Mouse (Mus musculus) ES-Bruce4 (cell line): ENCODE results near the gene Dync1li1. TPM values are rescaled to one million over a fixed set of nuclear protein-coding genes. Genes with fewer than 3 reads are reported as not detected.

Experiments used
- H3K27ac ChIP-seq: 2 replicates; pipeline ENCODE4 v1.5.1; 2012; ENCODE audit warnings: low read length, inconsistent platforms; ENCODE audit not compliant: insufficient read depth
- H3K27me3 ChIP-seq: 2 replicates; pipeline ENCODE4 v1.6.1; 2012; ENCODE audit warnings: mild to moderate bottlenecking, low read length, inconsistent platforms; ENCODE audit not compliant: control insufficient read depth, poor library complexity, insufficient read depth, severe bottlenecking
- H3K36me3 ChIP-seq: 2 replicates; pipeline ENCODE4 v1.6.1; 2012; ENCODE audit warnings: inconsistent platforms, mild to moderate bottlenecking, low read length, moderate library complexity; ENCODE audit not compliant: control insufficient read depth, poor library complexity, insufficient read depth, severe bottlenecking
- H3K4me1 ChIP-seq: one replicate; pipeline ENCODE4 v1.8.1; 2011; ENCODE audit warnings: low read length; ENCODE audit not compliant: control insufficient read depth, insufficient read depth
- H3K4me3 ChIP-seq: 2 replicates; pipeline ENCODE4 v1.5.1; 2011; ENCODE audit warnings: low read depth, mild to moderate bottlenecking, low read length
- H3K9ac ChIP-seq: 2 replicates; pipeline ENCODE4 v1.6.1; 2012; ENCODE audit warnings: low read depth, mild to moderate bottlenecking, inconsistent platforms; ENCODE audit not compliant: poor library complexity, severe bottlenecking
- H3K9me3 ChIP-seq: replicated peaks from 2 replicates; pipeline ENCODE4 v1.6.1; 2012; ENCODE audit warnings: mild to moderate bottlenecking, low read length, inconsistent platforms; ENCODE audit not compliant: control insufficient read depth, poor library complexity, insufficient read depth, severe bottlenecking
- CTCF ChIP-seq: IDR thresholded peaks from one replicate; pipeline ENCODE4 v1.8.1; 2011; ENCODE audit warnings: low read depth, low read length
- EP300 ChIP-seq: IDR thresholded peaks from 2 replicates; pipeline ENCODE4 v1.6.1; 2011; ENCODE audit warnings: low read depth, low read length; ENCODE audit not compliant: insufficient read depth
- POLR2A ChIP-seq: IDR thresholded peaks from one replicate; pipeline ENCODE4 v1.8.1; 2011; ENCODE audit warnings: low read length; ENCODE audit not compliant: insufficient read depth
- polyA plus RNA-seq: library from polyadenylated mRNA; stranded (reverse); fragments of >200 nt; gene quantifications from 2 replicates; pipeline ENCODE4 v1.2.4, GENCODE M21; 2011; ENCODE audit warnings: low read depth; ENCODE audit not compliant: missing spikeins, insufficient read depth, insufficient read length

The Dync1li1 gene
- polyA plus RNA-seq, 1 experiment = 73.8 TPM

DNA sequence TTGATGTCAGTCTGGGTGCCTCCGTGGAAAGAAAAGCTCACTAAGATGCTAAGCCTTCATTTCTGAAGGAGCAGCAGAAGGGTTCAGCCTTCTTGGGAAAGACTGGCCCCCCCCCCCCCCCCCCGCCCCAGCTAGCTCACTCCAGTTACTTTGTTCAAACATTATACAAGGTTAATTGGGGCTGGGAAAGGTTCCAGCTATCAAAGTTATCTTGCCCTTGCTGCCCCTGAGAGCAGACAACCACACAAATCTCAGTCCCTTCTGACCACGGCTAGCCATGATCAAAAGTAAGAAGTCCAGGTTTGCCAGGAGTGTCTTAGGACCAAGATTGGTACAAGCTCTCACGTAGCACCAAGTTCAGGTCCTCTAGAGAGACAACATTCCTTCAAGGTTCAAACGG is 19.6 kb upstream of the Dync1li1 start:
- H3K4me3 ChIP-seq = no peak overlapping the region
- H3K9me3 ChIP-seq = no peaks in the 10 kb centered on the region
- H3K27me3 ChIP-seq = no peaks in the 10 kb centered on the region
- H3K9ac ChIP-seq = no peak overlapping the region
- TF ChIP-seq EP300 (no peak), POLR2A (no peak), CTCF (no peak)
- no peaks in the 10 kb centered on the region for H3K36me3 ChIP-seq
- no peak overlapping the region for H3K27ac ChIP-seq
- H3K4me1 ChIP-seq = peaks cover 2% of the 10 kb centered on the region

- no peaks in the 10 kb centered on the region for H3K36me3 ChIP-seq
- H3K9me3 ChIP-seq = no peaks in the 10 kb centered on the region
- H3K27me3 ChIP-seq = no peaks in the 10 kb centered on the region
- peak overlapping the region; percentile 19; the same call in 1 of the 2 replicates for H3K27ac ChIP-seq
- no peak overlapping the region for H3K9ac ChIP-seq
- peaks cover 2% of the 10 kb centered on the region for H3K4me1 ChIP-seq
- no peak for TF ChIP-seq EP300
- no peak for TF ChIP-seq POLR2A
- no peak for TF ChIP-seq CTCF
- H3K4me3 ChIP-seq = no peak overlapping the region
These were observed 16.6 kb upstream of the Dync1li1 start for GRCm38 (mm10) chr9:114671946-114672345.

DNA sequence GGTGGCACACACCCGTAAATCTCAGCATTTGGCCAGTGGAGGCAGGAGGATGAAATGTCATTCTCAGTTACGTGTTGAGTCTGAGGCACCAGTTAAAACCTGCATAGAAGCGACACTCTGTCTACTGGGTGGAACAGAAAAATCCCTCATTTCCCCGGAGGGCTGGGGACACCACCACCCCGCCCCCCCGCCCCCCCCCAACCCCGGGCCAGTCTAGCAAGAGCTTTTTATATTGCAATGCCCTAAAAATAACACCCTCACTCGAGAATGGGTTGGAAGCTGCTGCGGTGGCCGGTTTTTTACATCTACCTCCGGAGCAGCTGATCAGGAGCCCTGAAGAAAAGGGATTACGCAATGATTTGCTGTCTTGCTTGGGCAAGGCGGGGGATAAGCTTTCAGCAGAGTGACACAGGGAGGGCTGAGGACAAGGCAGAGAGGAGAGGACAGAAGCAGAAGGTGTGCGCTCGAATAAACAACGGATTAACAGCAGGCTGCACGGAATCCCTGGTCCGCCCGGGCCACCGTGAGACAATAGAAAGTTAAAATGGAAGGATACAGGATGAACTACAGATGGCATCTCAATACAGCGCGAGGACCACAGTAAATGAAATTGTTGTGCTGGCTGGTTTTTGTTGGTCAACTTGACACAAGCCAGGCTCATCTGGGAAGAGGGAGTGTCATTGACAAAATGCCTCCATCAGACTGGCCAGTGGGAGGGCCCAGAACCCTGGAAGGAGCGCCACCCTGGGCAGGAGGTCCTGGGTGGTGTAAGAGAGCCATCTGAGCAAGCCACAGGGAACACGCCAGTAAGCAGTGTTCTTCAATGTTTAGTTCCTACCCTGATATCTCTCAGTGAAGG is 15.7 kb upstream of the Dync1li1 start:
- TF ChIP-seq POLR2A (no peak), CTCF (no peak), EP300 (no peak)
- peaks cover 2% of the 10 kb centered on the region for H3K4me1 ChIP-seq
- no peaks in the 10 kb centered on the region for H3K9me3 ChIP-seq
- H3K27ac ChIP-seq = no peak overlapping the region
- H3K9ac ChIP-seq = no peak overlapping the region
- no peaks in the 10 kb centered on the region for H3K27me3 ChIP-seq
- H3K36me3 ChIP-seq = no peaks in the 10 kb centered on the region
- H3K4me3 ChIP-seq = peak overlapping the region; percentile 2; the same call in 1 of the 2 replicates

DNA sequence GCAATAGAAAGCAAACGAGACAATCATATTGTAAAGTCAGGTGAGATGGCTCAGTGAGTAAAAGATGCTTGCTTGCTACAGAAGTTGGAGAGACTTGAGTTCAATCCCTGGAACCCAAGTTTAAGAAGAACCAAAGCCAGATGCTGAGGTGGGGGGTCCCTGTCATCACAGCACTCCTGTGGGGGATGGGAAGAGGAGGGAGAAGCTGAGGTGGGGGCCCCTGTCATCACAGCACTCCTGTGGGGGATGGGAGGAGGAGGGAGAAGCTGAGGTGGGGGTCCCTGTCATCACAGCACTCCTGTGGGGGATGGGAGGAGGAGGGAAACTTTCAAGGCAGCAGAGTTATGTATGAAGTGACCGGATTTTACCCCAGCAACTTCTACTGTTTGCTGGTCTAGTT is 15.0 kb upstream of the Dync1li1 start:
- no peak overlapping the region for H3K4me3 ChIP-seq
- no peaks in the 10 kb centered on the region for H3K36me3 ChIP-seq
- H3K27ac ChIP-seq = no peak overlapping the region
- TF ChIP-seq CTCF (no peak), EP300 (no peak), POLR2A (no peak)
- H3K4me1 ChIP-seq = peaks cover 2% of the 10 kb centered on the region
- no peaks in the 10 kb centered on the region for H3K27me3 ChIP-seq
- H3K9ac ChIP-seq = no peak overlapping the region
- H3K9me3 ChIP-seq = no peaks in the 10 kb centered on the region

- H3K4me3 ChIP-seq = no peak overlapping the region
- no peaks in the 10 kb centered on the region for H3K27me3 ChIP-seq
- TF ChIP-seq POLR2A = no peak
- H3K9ac ChIP-seq = no peak overlapping the region
- no peaks in the 10 kb centered on the region for H3K9me3 ChIP-seq
- peaks cover 2% of the 10 kb centered on the region for H3K4me1 ChIP-seq
- H3K27ac ChIP-seq = no peak overlapping the region
- H3K36me3 ChIP-seq = no peaks in the 10 kb centered on the region
These were observed 10.0 kb upstream of the Dync1li1 start for GRCm38 (mm10) chr9:114678576-114678975.

DNA sequence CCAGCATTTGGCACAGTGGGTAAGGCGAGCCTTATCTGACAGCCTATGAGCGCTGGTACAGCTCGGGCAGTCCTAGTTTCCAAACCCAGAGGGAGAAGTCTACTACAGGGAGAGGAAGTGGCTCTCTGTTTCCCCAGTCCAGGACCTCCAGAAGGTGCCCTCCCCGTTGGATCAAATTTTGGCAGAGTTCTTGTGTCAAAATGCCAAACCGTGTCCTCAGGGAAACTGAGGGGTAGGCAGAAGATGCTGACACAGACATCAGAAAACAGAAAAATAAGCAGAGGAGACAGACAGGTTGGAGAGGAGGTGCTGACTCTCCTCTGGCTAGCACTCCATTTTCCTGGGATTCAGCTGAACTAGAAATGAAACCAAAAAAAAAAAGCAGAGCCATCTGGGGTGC is 8.6 kb upstream of the Dync1li1 start:
- Histone ChIP-seq H3K36me3 (no peaks in the 10 kb centered on the region), H3K27ac (no peak overlapping the region), H3K9me3 (no peaks in the 10 kb centered on the region), H3K4me3 (no peak overlapping the region), H3K4me1 (no peaks in the 10 kb centered on the region), H3K27me3 (no peaks in the 10 kb centered on the region), H3K9ac (no peak overlapping the region)
- no peak for TF ChIP-seq EP300
